ENCODE assay signal across 7 mouse cellular contexts in the genomic region with DNA sequence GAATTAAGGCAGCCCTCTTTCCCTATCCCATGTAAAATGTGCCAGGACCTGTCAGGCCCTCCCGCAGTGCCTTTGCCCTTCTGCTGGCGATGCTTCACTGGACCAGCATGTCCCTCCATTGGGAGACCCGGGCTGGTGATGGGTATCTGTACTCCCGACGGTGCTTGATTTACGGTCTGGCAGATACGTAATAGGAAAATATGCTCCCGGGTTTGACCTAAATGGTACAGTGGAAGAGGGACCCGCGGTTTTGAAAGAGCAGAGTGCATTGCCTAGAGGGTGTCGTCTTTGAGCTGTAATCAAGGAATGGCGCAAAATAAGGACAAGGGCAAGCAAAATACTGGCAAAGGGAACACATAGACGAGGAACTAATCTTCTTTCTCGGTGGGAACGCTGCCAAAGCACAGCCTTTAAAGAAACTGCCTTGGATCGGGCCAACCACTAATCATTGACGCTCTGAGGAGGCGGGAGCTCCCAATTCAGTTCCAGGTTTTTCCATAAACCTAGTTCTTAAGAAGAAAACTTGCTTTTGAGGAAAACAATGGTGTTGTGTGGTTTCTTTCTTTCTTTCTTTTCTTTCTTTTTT. TPM values are rescaled to one million over a fixed set of nuclear protein-coding genes. Genes with fewer than 3 reads are reported as not detected.
DNase-seq lines count a peak whose midpoint lies in the region; ATAC-seq and TF ChIP-seq lines count a peak whose summit lies in the region.

No protein-coding gene starts in this region.

- TF ChIP-seq CTCF in lung, embryonic 14.5 days (IDR thresholded peaks at IDR 0.05; ENCODE audit: low read depth), result no peak
- TF ChIP-seq CTCF in cortical plate, adult 2 months (IDR thresholded peaks at IDR 0.05; ENCODE audit: extremely low read depth, insufficient read depth, low read length), result no peak
- no peak for TF ChIP-seq CTCF in heart, postnatal 0 days (IDR thresholded peaks at IDR 0.05; ENCODE audit: low read depth)
- no peak for TF ChIP-seq CTCF in liver, postnatal 0 days (IDR thresholded peaks at IDR 0.05; ENCODE audit: low read depth)

- H3K9me3 ChIP-seq in lung, embryonic 14.5 days (ENCODE audit: low read depth, low read length), result no peaks in the 10 kb centered on the region
- no peaks in the 10 kb centered on the region for H3K9me3 ChIP-seq in heart, postnatal 0 days (replicated peaks; ENCODE audit: control insufficient read depth, low read length)
- no peaks in the 10 kb centered on the region for H3K9me3 ChIP-seq in liver, postnatal 0 days (ENCODE audit: low read length)
- H3K9me3 ChIP-seq in stomach, embryonic 16.5 days (replicated peaks; ENCODE audit: control insufficient read depth, low read length), result no peaks in the 10 kb centered on the region

- 15% methylated on average over 18 of the region's 18 CpGs for WGBS in lung, embryonic 14.5 days
- 18% methylated on average over 18 of the region's 18 CpGs for WGBS in heart, postnatal 0 days
- 21% methylated on average over 18 of the region's 18 CpGs for WGBS in liver, postnatal 0 days (ENCODE audit: insufficient replicate concordance)
- WGBS in stomach, embryonic 16.5 days, result 18% methylated on average over 18 of the region's 18 CpGs

- H3K4me2 ChIP-seq in lung, embryonic 14.5 days, result peak overlapping the region; percentile 95
- peak overlapping the region; percentile 85 for H3K4me2 ChIP-seq in heart, postnatal 0 days (ENCODE audit: low read depth, low read length)
- peak overlapping the region; percentile 97 for H3K4me2 ChIP-seq in liver, postnatal 0 days (ENCODE audit: low read depth, low read length)
- peak overlapping the region; percentile 96 for H3K4me2 ChIP-seq in stomach, embryonic 16.5 days (ENCODE audit: low read depth, low read length)

- H3K36me3 ChIP-seq in lung, embryonic 14.5 days (ENCODE audit: insufficient read depth), result no peaks in the 10 kb centered on the region
- no peaks in the 10 kb centered on the region for H3K36me3 ChIP-seq in heart, postnatal 0 days (replicated peaks; ENCODE audit: control insufficient read depth, insufficient read depth, low read length)
- no peaks in the 10 kb centered on the region for H3K36me3 ChIP-seq in liver, postnatal 0 days (replicated peaks; ENCODE audit: insufficient read depth, low read length)
- no peaks in the 10 kb centered on the region for H3K36me3 ChIP-seq in stomach, embryonic 16.5 days (ENCODE audit: control insufficient read depth, insufficient read depth, low read length)

- peak overlapping the region; percentile 83 for H3K9ac ChIP-seq in lung, embryonic 14.5 days
- H3K9ac ChIP-seq in heart, postnatal 0 days (replicated peaks; ENCODE audit: low read depth, low read length), result peak overlapping the region; percentile 75
- peak overlapping the region; percentile 83 for H3K9ac ChIP-seq in liver, postnatal 0 days (replicated peaks)
- peak overlapping the region; percentile 93 for H3K9ac ChIP-seq in stomach, embryonic 16.5 days (ENCODE audit: low read length)

- peak overlapping the region; percentile 89 for H3K4me3 ChIP-seq in lung, embryonic 14.5 days (ENCODE audit: low read depth, low read length)
- peak overlapping the region; percentile 39 for H3K4me3 ChIP-seq in cortical plate, adult 2 months (ENCODE audit: insufficient read depth, low read length)
- H3K4me3 ChIP-seq in heart, postnatal 0 days (ENCODE audit: low read depth, low read length), result peak overlapping the region; percentile 81
- H3K4me3 ChIP-seq in liver, postnatal 0 days (ENCODE audit: low read depth, low read length), result peak overlapping the region; percentile 90
- H3K4me3 ChIP-seq in stomach, embryonic 16.5 days (replicated peaks; ENCODE audit: low read length), result peak overlapping the region; percentile 92

- DNase-seq in lung, embryonic 14.5 days, result peak; percentile 69
- no peak for DNase-seq in lung, adult 18-20 months
- DNase-seq in heart, postnatal 0 days (ENCODE audit: low spot score), result no peak
- DNase-seq in liver, postnatal 0 days, result no peak
- DNase-seq in gastrocnemius, postnatal 25 days, result no peak

- ATAC-seq in lung, embryonic 14.5 days (ENCODE audit: insufficient read depth), result peak; percentile 73; the same call in 1 of the 2 replicates
- ATAC-seq in heart, postnatal 0 days (ENCODE audit: insufficient read depth, low read depth), result peak; percentile 62
- peak; percentile 80 for ATAC-seq in liver, postnatal 0 days
- ATAC-seq in stomach, embryonic 16.5 days (ENCODE audit: insufficient read depth, low FRiP score), result peak; percentile 72; the same call in 1 of the 2 replicates

- H3K27ac ChIP-seq in lung, embryonic 14.5 days (ENCODE audit: low read depth), result peak overlapping the region; percentile 50; the same call in 1 of the 2 replicates
- peak overlapping the region; percentile 38 for H3K27ac ChIP-seq in cortical plate, adult 2 months (ENCODE audit: insufficient read depth, low read length)
- H3K27ac ChIP-seq in heart, postnatal 0 days (ENCODE audit: low read depth), result peak overlapping the region; percentile 58
- H3K27ac ChIP-seq in liver, postnatal 0 days (ENCODE audit: low read depth), result 0 out of 2 replicates have a peak overlapping the region, but pooled peaks have one; percentile 23
- peak overlapping the region; percentile 49; the same call in 1 of the 2 replicates for H3K27ac ChIP-seq in stomach, embryonic 16.5 days (ENCODE audit: low read length)

- H3K27me3 ChIP-seq in lung, embryonic 14.5 days (ENCODE audit: insufficient read depth, low read length), result no peaks in the 10 kb centered on the region
- no peaks in the 10 kb centered on the region for H3K27me3 ChIP-seq in heart, postnatal 0 days (ENCODE audit: control insufficient read depth, insufficient read depth, low read length)
- no peaks in the 10 kb centered on the region for H3K27me3 ChIP-seq in liver, postnatal 0 days (ENCODE audit: insufficient read depth, low read length)
- no peaks in the 10 kb centered on the region for H3K27me3 ChIP-seq in stomach, embryonic 16.5 days (ENCODE audit: control insufficient read depth, insufficient read depth, low read length)

- peaks cover 3% of the 10 kb centered on the region; the same call in 1 of the 2 replicates for H3K4me1 ChIP-seq in lung, embryonic 14.5 days (ENCODE audit: insufficient read depth)
- H3K4me1 ChIP-seq in cortical plate, adult 2 months (ENCODE audit: control insufficient read depth, insufficient read depth, low read length), result peaks cover 7% of the 10 kb centered on the region
- H3K4me1 ChIP-seq in heart, postnatal 0 days (ENCODE audit: control insufficient read depth, insufficient read depth), result peaks cover 16% of the 10 kb centered on the region
- peaks cover 18% of the 10 kb centered on the region for H3K4me1 ChIP-seq in liver, postnatal 0 days (ENCODE audit: insufficient read depth)
- peaks cover 13% of the 10 kb centered on the region for H3K4me1 ChIP-seq in stomach, embryonic 16.5 days (ENCODE audit: control insufficient read depth, insufficient read depth, low read length)

- no peak for TF ChIP-seq EP300 in heart, postnatal 0 days (IDR thresholded peaks at IDR 0.05; ENCODE audit: low read depth)
- no peak for TF ChIP-seq EP300 in liver, postnatal 0 days (IDR thresholded peaks at IDR 0.05; ENCODE audit: low read depth)

- TF ChIP-seq POLR2A in cortical plate, adult 2 months (IDR thresholded peaks at IDR 0.05; ENCODE audit: extremely low read depth, insufficient read depth, low read length), result no peak

RNA-seq across cellular contexts. Expression of gene Klhdc4, which starts 0.5 kb away (rescaled TPM):
- 42.2 and 47.7 TPM in 2 replicates for polyA plus RNA-seq in lung, embryonic 14.5 days (2014; fragmentation: Nextera tagmentation; extraction: Ambion mirVana)
- polyA plus RNA-seq in cortical plate, adult 2 months (2012; rRNA removed), result 46.8 and 51.7 TPM in 2 replicates
- total RNA-seq in heart, postnatal 0 days (2014; rRNA removed; ENCODE audit: low replicate concordance), result 9.4 and 16.0 TPM in 2 replicates
- 13.1 and 13.9 TPM in 2 replicates for polyA plus RNA-seq in heart, postnatal 0 days (2015; fragmentation: Nextera tagmentation; extraction: Ambion mirVana)
- polyA plus RNA-seq in liver, postnatal 0 days (2015; fragmentation: Nextera tagmentation; extraction: Ambion mirVana), result 8.2 and 8.7 TPM in 2 replicates
- polyA plus RNA-seq in stomach, embryonic 16.5 days (2015; fragmentation: Nextera tagmentation; extraction: Ambion mirVana), result 34.3 and 39.3 TPM in 2 replicates
- 1 to 10 TPM; 8.1 to 9.1 TPM for total RNA-seq in gastrocnemius, postnatal 25 days (2021)

Comparison
In these comparisons a context has a peak if more than half of its experiments do, and no peak if none do; other contexts are left out.
1. H3K4me3 ChIP-seq: peak in every context shown above with its lines; median percentile 92 in stomach, embryonic 16.5 days; 90 in liver, postnatal 0 days; 89 in lung, embryonic 14.5 days; 81 in heart, postnatal 0 days; 39 in cortical plate, adult 2 months.